Mouse (Mus musculus): ENCODE measurements around the gene Sbk2.

DNA sequence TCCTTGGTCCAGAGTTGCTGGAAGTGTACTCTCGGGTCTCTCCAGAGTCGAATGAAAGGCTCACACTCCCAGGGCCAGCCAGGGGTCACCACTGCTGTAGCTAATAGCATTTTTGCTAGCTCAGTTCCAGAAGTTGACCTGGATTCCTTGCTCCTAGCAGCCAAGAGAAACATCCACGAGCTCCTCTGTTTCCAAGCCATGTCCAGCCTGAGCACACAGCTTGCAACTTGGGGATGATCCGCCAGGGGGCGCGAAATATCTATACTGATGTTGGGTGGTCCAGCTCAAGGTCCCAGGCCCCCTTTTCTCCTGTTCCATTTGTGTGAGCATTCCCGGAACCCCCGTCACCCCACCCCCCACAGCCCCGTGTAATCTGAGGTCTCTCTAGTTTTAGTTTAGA, 52.6 kb downstream of the Sbk2 start:
- TF ChIP-seq CTCF (IDR thresholded peaks at IDR 0.05; ENCODE audit: control insufficient read depth, insufficient read depth, insufficient replicate concordance, low read depth, low read length): peak; percentile 48; the same call in 1 of the 2 replicates
- no peak for TF ChIP-seq POLR2A (IDR thresholded peaks at IDR 0.05; ENCODE audit: control insufficient read depth, low read depth, low read length)
